Mouse (Mus musculus) adrenal gland (tissue): ENCODE results near the gene Hmx1.

Experiments
- intact Hi-C: fragments of 180-260 bp; cut with DNase I; formaldehyde crosslinking; loops from one replicate; pipeline ENCODE4 v1.15.1; 2025
- long read RNA-seq, 2 experiments: library from polyadenylated mRNA; unstranded; transcript quantifications; one replicate each; pipeline ENCODE4 v2.0.0; 2020; ENCODE audit warnings: borderline replicate concordance in 1 of 2; ENCODE audit not compliant: insufficient replicate concordance in 1 of 2

The Hmx1 gene
- long read RNA-seq, experiment 1: 0 reads
- long read RNA-seq, experiment 2: 0 reads

DNA sequence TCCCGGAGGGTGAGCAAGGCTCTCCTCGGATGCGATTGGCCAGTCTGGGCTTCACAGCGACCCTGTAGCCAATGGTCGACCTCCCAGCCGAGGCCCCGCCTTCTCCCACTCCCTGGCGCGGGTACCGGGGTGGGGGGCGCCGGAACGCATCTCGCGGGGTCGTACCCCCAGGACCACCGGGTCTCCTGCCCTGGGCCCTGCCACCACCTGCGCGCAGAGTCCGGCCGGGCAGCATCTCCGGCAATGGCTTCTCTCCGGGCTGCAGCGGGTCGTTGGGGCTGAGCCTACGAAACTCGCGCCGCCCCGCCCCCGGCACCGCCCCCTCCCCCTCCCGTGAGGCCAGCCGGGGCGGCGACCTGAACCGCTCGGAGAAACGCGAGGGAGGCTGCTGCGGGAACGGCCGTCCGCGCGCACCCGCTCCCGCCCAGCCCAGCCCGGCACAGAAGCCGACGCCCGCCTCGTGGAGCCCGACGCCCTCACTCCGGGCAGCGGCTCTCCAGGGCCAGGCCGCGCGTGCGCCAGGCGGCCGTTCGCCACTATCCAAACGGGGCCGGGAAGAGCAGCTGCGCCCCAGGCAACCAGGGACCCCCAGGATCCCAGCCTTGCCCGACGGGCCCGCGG, at the start of gene Hmx1:
TSS of gene Hmx1 (plus strand) at position 618 of the 621 bp plus-strand sequence.
- intact Hi-C loops: no loop called here

GRCm38 (mm10) chr5:35345084-35345483, 43.8 kb upstream of the Hmx1 start:
- intact Hi-C loops: loop anchor here (5.0 to 10.0 kb wide), 2 partner anchors 63 to 290 kb away; partner anchors contain the start of gene Dok7

- intact Hi-C loops: loop anchor here (1.0 to 10.0 kb wide), 3 partner anchors 66 to 294 kb away; partner anchors contain the start of gene Dok7
Measured at GRCm38 (mm10) chr5:35348794-35349193, 40.1 kb upstream of the Hmx1 start.

GRCm38 (mm10) chr5:35357544-35358440, 31.1 kb upstream of the Hmx1 start:
- intact Hi-C loops: loop anchor here (10.0 kb wide), 1 partner anchor 113 kb away; no protein-coding TSS in a partner anchor

DNA sequence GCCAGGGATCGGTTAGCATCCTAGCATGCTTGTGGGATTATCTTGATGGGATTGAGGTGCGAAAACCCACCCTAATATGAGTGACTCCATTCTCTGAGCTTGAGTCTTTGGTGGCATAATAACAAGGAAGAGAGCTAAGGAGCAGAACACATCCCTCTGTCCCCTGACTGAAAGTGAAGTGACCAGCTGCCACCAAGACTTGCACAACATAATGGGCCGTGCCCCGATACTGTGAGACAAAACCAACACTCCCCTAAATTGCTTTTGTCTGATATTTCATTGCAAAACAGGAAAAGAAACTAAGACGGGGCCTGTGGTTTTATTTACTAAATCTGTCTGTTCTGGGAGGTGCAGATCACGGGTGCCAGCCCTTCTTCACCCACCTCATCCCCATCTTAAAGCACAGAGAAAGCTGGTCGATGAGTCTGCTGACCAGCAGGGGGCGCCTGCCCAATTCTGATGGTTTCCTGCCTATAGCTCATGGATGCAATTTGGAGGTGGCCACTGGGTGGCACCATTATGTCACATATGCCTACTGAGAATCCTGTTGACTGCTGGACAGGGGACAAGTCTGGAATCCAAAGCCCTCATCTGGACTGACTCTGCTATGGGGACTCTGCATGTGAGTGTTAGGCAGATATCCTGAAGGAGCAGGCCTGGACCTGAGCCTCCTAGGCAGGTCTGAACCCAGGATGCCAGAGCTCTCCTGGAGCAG, 27.2 kb upstream of the Hmx1 start:
- intact Hi-C loops: loop anchor here (2.0 kb wide), 1 partner anchor 149 kb away; no protein-coding TSS in a partner anchor

GRCm38 (mm10) chr5:35366241-35367032, 22.5 kb upstream of the Hmx1 start:
- intact Hi-C loops: no loop called here

DNA sequence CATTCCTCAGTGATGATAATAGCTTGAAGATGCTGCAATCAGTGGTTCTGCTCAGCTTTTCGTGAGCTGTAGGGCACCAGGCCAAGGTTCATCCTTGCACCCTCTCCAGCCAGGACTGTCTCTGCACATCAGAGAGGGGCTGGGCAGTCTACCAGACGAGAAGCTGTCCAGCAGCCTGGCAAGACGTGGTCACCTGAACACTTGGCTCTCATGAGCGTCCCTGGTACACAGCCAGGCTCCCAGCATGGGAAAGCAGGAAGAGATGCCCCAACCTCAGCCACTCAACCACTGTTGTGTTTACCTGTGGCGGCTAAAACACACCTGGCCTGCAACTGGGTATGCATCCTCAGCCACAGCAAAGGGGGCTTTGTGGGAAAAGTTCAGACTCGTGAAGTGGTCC, 20.0 kb upstream of the Hmx1 start:
- intact Hi-C loops: no loop called here

DNA sequence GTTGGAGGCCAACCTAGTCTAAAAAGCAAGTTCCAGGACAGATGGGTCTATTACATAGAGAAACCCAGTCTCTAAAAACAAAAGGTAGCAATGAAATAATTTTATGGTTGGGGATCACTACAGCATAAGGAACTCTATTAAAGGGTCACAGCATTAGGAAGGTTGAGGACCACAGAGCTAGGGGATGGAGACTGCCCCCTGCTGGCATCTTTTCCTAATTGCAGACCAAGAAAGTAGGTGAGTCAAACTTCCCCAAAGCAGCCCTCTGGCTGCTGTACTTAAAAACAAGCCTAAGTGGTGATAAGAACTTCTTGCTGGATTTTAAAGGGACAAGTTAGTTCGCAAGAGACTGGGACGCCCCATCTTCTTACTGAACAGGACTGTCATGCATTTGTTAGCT, 9.8 kb upstream of the Hmx1 start:
- intact Hi-C loops: loop anchor here (1.0 kb wide), 1 partner anchor 131 kb away; no protein-coding TSS in a partner anchor

DNA sequence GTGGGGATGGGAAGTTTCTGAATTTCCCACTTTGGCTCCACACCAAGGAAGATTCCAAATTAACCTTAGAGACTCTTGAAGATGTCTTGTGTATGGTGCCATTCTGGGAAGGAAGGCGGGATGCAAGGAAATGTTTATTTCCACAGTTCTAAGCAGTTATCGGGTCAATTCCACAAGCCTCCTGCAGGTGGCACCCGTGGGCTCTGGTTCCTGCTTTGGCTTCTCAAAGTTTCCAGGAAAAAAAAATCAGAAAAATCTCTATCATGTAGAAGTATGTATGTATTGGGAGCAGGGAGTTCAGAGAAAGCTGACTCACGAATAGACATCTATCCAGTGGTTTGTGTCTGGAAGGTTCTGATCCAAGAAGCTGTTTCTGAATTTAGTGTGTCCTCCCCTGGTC, 9.1 kb upstream of the Hmx1 start:
- intact Hi-C loops: loop anchor here (1.0 kb wide), 1 partner anchor 130 kb away; no protein-coding TSS in a partner anchor

- intact Hi-C loops: no loop called here
Measured at GRCm38 (mm10) chr5:35387834-35388490, 946 bp upstream of the Hmx1 start.

DNA sequence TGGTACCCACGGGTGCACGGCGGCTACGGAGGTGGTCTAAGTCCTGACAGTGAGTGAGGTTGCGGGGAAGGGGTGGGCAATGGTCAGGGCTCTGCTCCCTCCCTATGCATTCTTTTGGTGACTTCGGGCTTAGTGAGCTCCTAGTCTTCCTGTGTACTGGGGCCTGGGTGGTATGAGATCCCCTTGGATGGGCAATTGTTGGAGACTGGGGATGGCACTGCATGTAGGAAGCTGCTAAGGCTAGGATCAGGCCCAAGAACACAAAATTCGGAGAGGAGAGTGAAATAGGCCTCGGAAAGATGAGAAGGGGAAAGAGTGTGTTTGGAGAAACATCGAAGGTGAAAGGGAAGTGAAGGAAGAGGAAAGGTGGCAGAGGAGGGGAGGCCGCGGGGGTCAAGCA, 533 bp downstream of the Hmx1 start:
- intact Hi-C loops: no loop called here

DNA sequence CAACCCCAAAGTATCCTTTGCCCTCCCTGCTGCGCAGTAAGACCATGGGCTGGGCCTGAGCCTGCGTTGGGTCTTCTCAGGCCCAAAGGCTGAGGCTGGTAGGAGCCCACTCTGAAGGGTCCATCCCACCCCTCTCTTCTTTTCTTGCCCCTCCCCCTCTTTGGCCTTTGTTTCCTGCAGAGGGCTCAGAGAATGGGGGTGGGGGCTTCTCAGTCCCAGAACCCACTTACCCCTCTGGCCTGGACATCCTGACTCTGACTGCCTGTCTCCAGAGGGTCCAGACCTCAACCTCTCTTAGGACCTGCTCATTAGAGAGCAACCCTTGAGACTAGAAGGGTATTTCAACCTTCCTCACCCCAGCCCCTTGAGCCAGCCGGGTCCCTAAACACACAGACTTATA, 1.0 kb downstream of the Hmx1 start:
- intact Hi-C loops: no loop called here

GRCm38 (mm10) chr5:35390848-35391655, 2.1 kb downstream of the Hmx1 start:
- intact Hi-C loops: no loop called here

DNA sequence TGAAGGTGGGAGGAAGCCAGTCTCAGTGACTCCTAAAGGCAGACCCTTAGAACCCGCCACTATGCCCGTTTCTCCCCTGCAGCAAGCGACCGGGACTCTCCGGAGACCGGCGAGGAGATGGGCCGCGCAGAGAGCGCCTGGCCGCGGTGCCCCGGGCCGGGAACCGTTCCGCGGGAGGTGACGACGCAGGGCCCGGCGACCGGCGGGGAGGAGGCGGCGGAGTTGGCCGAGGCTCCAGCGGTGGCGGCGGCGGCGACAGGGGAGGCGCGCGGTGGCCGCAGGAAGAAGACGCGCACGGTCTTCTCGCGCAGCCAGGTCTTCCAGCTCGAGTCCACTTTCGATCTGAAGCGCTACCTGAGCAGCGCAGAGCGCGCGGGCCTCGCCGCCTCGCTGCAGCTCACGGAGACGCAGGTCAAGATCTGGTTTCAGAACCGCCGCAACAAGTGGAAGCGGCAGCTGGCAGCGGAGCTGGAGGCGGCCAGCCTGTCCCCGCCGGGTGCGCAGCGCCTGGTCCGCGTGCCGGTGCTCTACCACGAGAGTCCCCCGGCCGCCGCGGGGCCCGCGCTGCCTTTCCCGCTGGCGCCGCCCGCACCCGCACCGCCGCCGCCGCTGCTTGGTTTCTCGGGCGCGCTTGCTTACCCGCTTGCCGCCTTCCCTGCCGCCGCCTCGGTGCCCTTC, 2.9 kb downstream of the Hmx1 start:
- intact Hi-C loops: no loop called here

GRCm38 (mm10) chr5:35392334-35392695, 3.4 kb downstream of the Hmx1 start:
- intact Hi-C loops: no loop called here

DNA sequence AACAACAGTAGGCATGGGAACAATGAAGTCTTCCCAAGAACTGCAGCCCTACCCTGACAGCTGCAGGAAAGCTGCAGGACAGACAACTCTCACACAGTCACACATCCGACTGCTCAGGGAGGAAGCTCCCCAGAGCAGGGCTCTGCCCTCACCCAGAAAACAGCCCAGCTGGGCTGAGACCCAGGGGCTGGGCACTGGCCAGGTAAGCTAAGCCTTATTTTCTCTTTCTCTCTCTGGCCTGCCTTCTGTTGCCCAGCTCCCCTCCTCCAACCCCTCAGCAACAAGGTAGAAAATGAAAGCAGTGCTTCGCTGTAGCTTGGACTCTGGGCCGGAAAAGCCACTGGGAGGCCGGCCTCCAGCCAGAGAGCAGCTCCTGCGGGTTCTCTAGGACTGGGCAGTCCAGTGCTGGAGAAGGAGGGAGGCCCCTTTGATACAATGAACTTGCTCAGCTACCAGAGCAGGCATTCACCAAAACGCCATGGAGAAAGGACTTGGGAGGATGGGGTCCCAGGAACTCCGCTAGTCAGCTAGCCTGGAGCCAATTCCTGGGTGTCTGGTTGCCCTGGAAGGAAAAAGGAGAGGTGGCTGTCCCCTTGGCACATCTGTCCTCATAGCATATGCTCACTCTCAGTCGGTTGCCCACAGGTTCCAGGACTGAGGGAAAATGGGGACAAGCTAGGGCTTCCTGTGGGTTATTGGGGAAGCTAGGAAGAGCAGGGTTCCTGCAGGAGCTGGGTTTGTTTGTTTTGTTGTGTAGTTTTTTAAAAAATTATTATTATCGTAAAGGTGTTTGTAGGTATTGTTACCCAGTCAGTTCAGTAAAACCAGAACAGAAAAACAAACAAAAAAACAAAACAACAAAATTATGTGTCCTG, 6.9 kb downstream of the Hmx1 start:
- intact Hi-C loops: no loop called here

GRCm38 (mm10) chr5:35396976-35397641, 8.2 kb downstream of the Hmx1 start:
- intact Hi-C loops: no loop called here
